Mouse (Mus musculus): ENCODE results near the gene Usp33.

Gene Usp33

DNA sequence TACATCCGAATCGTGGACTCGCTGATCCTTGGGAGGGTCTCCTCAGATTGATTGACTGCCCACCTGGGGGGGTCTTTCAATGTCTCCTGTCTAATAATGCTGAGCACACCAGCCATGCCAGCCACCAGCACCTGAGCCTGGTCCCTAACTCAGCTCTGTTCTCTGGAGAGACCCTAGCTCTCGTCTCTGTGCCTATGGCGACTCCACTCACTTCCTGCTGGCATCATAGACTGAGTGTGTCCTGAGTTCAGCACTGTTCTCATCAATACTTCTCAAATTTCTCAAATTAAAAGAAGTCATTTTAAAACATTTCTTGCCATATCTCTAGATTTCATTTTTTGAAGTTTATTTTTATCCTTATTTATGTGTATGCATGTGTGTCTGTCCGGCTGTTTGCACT, 14.2 kb upstream of the Usp33 start:
- ChIA-PET POLR2A (interaction anchor here in 3 of 4 experiments (0.5 to 7.1 kb wide), 38 partner anchors 10 to 371 kb away, joined by 3 to 189 read pairs (median 6); partner anchors contain the start of genes Usp33 (in 3 of the 3), Zzz3 (in 3 of the 3) and Miga1 (in 1 of the 3)), CTCF (interaction anchor here (0.5 to 2.6 kb wide), 7 partner anchors 10 to 143 kb away, joined by 3 to 21 read pairs (median 4); no protein-coding TSS in a partner anchor)

DNA sequence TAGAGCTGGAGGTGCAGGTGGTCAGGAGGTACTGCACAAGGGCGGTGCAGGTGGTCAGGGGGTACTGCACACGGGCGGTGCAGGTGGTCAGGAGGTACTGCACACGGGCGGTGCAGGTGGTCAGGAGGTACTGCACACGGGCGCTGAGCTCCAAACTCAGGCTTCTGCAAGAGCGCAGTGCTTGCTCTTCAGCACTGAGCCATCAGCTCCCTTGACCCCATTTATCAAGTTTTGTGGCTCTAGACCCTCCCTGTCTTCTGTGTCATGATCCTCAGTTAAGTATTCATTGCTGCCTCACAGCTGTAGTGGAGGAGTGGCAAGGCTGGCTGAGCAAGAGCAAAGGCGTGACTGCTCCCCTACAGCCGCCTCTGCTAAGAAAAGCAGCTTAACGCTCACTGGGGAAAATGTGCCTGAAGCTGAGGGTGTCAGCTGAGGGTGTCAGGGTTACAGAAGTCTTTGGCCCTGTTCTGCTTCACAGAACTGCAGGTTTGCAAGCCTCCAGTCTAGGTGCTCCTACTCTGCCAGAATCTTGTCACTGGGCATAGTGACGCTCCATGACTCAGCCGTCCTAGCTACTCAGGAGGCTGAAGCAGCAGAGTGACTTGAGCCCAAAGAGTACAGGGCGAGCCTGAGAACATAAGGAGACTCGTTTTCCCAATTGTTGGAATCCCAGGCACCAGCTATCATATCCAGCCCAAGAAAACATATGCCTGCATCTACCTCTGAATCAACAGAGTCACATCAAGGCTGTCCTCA, 13.6 kb upstream of the Usp33 start:
- ChIA-PET POLR2A (interaction anchor here in 3 of 4 experiments (0.6 to 7.1 kb wide), 52 partner anchors 9 to 370 kb away, joined by 3 to 189 read pairs (median 5); partner anchors contain the start of genes Usp33 (in 3 of the 3), Zzz3 (in 3 of the 3) and Miga1 (in 1 of the 3)), CTCF (interaction anchor here (0.5 to 2.6 kb wide), 12 partner anchors 9 to 142 kb away, joined by 3 to 21 read pairs (median 4); no protein-coding TSS in a partner anchor)

DNA sequence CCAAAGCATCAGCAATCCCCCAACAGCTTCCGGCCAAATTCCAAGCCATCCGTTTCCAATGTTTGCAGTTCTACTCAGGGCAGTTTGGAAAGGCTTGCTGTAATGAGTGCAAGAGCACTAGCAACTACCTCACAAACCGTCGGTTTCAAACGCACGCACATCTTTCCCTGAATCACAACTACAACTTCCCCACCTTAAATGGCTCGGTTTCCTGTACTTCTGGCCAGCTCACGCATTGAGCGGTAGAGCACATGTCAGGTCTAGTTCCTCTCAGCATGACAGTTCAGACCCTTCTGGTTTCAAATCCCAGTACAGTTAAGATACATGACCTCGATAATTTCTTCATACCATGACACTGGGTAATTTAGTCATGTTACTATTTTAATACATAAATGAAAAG, 12.6 kb upstream of the Usp33 start:
- CTCF ChIA-PET: interaction anchor here in 2 of 4 experiments (1.0 to 2.6 kb wide), 7 partner anchors 8 to 141 kb away, joined by 3 to 21 read pairs (median 4); no protein-coding TSS in a partner anchor

DNA sequence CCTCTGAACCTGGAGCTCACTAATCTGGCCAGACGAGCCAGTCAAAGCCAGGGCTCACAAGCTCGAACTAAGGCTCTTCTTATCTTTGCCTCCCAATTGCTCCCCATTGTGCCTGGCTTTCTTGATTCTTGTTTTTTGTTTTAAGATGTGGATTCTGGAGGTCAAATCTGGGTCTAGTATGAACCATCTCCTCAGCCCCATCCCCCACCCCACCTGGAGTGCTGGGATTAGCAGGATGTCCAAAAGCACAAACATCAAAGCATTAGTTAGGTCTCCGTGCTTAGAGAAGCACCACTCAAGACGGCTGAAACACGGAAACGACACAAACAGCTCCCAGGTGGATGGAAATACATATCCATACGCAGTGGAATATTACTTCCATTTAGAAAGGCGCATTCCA, 10.2 kb upstream of the Usp33 start:
- ChIA-PET CTCF (interaction anchor here in 1 of 4 experiments (1.1 to 1.3 kb wide), 3 partner anchors 15 to 59 kb away, joined by 3 to 5 read pairs (median 4); partner anchors contain the start of gene Zzz3), POLR2A (interaction anchor here in 3 of 4 experiments (0.5 to 7.1 kb wide), 44 partner anchors 9 to 1576 kb away, joined by 3 to 189 read pairs (median 4); partner anchors contain the start of genes Usp33 (in 3 of the 3), Zzz3 (in 3 of the 3), Nexn (in 2 of the 3) and Gipc2 (in 1 of the 3))

More for the DNA sequence above, 12.6 kb upstream of the Usp33 start:
- POLR2A ChIA-PET: interaction anchor here in 3 of 4 experiments (0.6 to 7.1 kb wide), 35 partner anchors 8 to 253 kb away, joined by 3 to 189 read pairs (median 8); partner anchors contain the start of genes Usp33 (in 3 of the 3), Zzz3 (in 3 of the 3) and Miga1 (in 1 of the 3)

GRCm38 (mm10) chr3:152339862-152340557, 6.3 kb upstream of the Usp33 start, which contains the start of gene Miga1:
Miga1 (minus strand) TSS chr3:152340407.
- CTCF ChIA-PET: interaction anchor here in 1 of 4 experiments (0.6 kb wide), 1 partner anchor 240 kb away, joined by 3 read pairs; no protein-coding TSS in a partner anchor
- POLR2A ChIA-PET: interaction anchor here in 3 of 4 experiments (0.5 to 5.8 kb wide), 24 partner anchors 7 to 1385 kb away, joined by 3 to 35 read pairs (median 4); partner anchors contain the start of genes Zzz3 (in 3 of the 3), Nexn (in 2 of the 3), Ak5 (in 1 of the 3) and St6galnac3 (in 1 of the 3)

DNA sequence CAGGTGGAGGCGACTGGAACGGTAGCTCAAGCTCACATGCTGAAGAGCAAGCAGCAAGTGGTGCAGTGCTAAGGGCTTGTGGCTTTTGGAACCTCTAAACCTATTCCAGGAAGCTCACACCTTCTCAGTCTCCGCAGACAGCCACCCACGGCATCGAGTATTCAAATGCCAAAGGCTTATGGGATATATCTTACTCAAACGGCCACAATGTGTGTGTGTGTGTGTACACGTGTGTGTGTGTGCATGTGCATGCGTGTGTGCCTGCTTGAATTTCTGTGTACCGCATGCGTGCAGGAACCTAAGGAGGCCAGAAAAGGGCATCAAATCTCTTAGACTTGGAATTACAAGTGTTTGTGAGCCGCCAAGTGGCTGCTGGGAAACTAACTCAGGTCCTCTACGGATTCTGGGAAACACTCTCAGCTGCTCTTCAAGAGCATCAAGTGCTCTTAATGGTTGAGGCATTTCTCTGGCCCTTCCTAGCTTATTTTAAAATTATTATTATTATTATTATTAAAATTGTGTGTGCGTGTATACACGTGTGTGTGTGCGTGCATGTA, 3.2 kb upstream of the Usp33 start:
- CTCF ChIA-PET: interaction anchor here in 1 of 4 experiments (1.1 kb wide), 1 partner anchor 10 kb away, joined by 3 read pairs; no protein-coding TSS in a partner anchor
- POLR2A ChIA-PET: interaction anchor here in 3 of 4 experiments (0.5 to 5.8 kb wide), 14 partner anchors 9 to 232 kb away, joined by 3 to 35 read pairs (median 4); partner anchors contain the start of gene Zzz3 (in 1 of the 3)

DNA sequence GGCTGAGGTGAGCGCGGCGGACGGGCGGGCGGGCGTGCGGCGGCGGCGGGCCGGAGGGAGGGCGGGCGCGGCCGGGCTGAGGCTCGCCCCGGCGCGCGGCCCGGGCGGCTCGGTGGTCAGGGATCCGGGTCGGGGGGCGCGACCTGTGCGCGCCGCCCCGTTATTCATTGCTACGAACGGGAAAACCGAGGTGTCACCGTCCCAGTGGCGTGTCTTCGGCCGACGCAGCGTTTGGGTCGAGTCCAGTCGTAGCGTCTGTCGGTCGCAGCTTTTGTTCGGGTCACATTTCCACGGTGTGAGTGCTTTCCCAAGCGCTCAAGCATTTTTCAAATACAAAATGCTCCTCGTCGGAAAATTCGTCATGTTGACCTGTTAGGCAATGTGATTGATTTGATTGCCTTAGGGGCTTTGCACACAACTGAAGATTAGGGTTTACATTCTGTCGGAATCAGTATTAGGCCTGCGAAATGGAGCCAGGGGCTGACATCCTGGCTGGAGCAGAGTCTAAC, 409 bp downstream of the Usp33 start:
- POLR2A ChIA-PET: interaction anchor here in 3 of 4 experiments (0.6 to 3.8 kb wide), 22 partner anchors 9 to 102 kb away, joined by 3 to 28 read pairs (median 4); partner anchors contain the start of gene Zzz3 (in 2 of the 3)
- CTCF ChIA-PET: interaction anchor here in 1 of 4 experiments (1.0 kb wide), 2 partner anchors 9 to 128 kb away, joined by 5 to 6 read pairs; no protein-coding TSS in a partner anchor

GRCm38 (mm10) chr3:152347227-152347626, 949 bp downstream of the Usp33 start:
- ChIA-PET POLR2A (interaction anchor here in 2 of 4 experiments (1.5 to 1.7 kb wide), 3 partner anchors 11 to 48 kb away, joined by 19 to 22 read pairs (median 20); partner anchors contain the start of gene Zzz3 (in 1 of the 2)), CTCF (no interaction called here)

- CTCF ChIA-PET: no interaction called here
- POLR2A ChIA-PET: interaction anchor here (0.5 to 1.4 kb wide), 10 partner anchors 8 to 1564 kb away, joined by 3 to 8 read pairs (median 3); partner anchors contain the start of gene Miga1 (in 1 of the 4)
These were observed 1.9 kb downstream of the Usp33 start for GRCm38 (mm10) chr3:152348011-152348830.

DNA sequence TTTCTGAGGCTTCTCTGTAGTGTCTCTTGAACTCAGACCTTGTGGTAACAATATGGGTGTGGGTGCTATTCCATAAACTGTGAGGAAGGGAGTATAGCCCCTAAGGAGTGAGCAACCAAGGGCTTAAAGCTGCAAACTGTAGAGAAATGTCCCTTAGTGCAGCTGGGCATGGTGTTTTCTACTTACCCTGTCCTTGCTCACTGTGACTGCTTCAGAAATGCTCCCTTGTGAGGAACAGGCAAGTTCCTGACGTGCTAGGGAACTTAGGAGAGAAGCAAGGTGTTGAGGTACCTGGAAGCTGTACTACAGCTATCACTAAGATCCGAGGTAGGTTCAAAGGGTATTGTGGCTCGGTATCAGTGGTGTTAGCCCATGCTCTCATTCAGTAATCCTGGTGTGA, 4.2 kb downstream of the Usp33 start:
- ChIA-PET POLR2A (interaction anchor here in 2 of 4 experiments (0.7 to 2.2 kb wide), 7 partner anchors 10 to 113 kb away, joined by 3 to 8 read pairs (median 4); no protein-coding TSS in a partner anchor), CTCF (no interaction called here)

DNA sequence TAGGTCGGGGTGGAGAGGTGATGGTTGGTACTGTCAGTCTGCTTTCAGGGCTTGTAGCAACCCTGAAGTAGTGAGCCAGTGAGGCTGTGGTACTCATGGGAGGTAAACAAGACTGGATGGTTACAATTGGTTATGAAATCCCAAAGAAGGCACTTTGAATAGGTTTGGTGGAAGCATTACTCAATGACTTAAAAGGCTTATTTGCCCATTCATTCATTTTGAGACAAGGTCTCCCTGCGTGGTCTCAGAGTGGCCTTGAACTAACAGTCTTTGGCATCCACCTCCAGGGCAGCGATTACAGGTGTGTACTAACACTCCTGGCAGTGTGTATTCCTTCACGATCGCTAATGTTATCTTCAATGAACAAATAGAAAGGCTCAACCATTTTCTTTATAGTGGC, 4.7 kb downstream of the Usp33 start:
- CTCF ChIA-PET: no interaction called here
- POLR2A ChIA-PET: interaction anchor here in 2 of 4 experiments (1.1 to 3.4 kb wide), 6 partner anchors 11 to 29 kb away, joined by 3 to 11 read pairs (median 6); no protein-coding TSS in a partner anchor

DNA sequence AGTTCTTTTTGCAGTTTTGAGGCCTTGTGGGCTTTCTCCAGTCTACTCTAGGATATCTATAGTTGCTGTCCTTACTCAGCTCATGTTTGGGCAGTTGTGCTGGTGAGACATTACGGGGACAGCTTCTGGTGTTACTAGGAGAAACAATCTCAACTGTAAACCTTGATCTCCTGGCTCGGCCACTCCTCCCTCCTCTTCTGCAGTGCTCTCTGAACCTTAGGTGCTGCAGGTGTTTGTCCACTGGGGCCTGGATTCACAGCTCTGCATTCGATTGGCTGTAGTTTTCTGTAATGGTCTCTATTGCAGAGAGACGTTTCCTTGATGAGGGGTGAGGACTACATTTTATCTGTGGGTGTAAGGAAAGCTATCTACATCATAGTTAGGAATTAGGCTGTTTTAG, 6.0 kb downstream of the Usp33 start:
- ChIA-PET CTCF (interaction anchor here in 1 of 4 experiments (1.1 kb wide), 1 partner anchor 19 kb away, joined by 4 read pairs; no protein-coding TSS in a partner anchor), POLR2A (interaction anchor here in 2 of 4 experiments (1.0 to 3.4 kb wide), 12 partner anchors 8 to 50 kb away, joined by 3 to 11 read pairs (median 6); partner anchors contain the start of gene Zzz3 (in 1 of the 2))

- POLR2A ChIA-PET: interaction anchor here in 2 of 4 experiments (0.6 to 4.7 kb wide), 16 partner anchors 8 to 143 kb away, joined by 3 to 15 read pairs (median 4); partner anchors contain the start of genes Miga1 (in 1 of the 2) and Zzz3 (in 1 of the 2)
These were observed 7.3 kb downstream of the Usp33 start for GRCm38 (mm10) chr3:152353434-152354177.

GRCm38 (mm10) chr3:152355361-152355760, 9.1 kb downstream of the Usp33 start:
- CTCF ChIA-PET: interaction anchor here in 1 of 4 experiments (0.6 kb wide), 1 partner anchor 11 kb away, joined by 4 read pairs; no protein-coding TSS in a partner anchor

More at GRCm38 (mm10) chr3:152353434-152354177, 7.3 kb downstream of the Usp33 start:
- CTCF ChIA-PET: interaction anchor here in 1 of 4 experiments (0.7 kb wide), 1 partner anchor 121 kb away, joined by 3 read pairs; no protein-coding TSS in a partner anchor

GRCm38 (mm10) chr3:152356751-152357150, 10.5 kb downstream of the Usp33 start:
- POLR2A ChIA-PET: interaction anchor here in 3 of 4 experiments (0.6 to 4.7 kb wide), 14 partner anchors 11 to 147 kb away, joined by 3 to 15 read pairs (median 3); partner anchors contain the start of genes Miga1 (in 1 of the 3) and Usp33 (in 1 of the 3)

More at GRCm38 (mm10) chr3:152355361-152355760, 9.1 kb downstream of the Usp33 start:
- POLR2A ChIA-PET: interaction anchor here in 2 of 4 experiments (0.7 to 4.7 kb wide), 6 partner anchors 9 to 1558 kb away, joined by 3 to 15 read pairs (median 3); partner anchors contain the start of genes Miga1 (in 1 of the 2), Rabggtb (in 1 of the 2) and Usp33 (in 1 of the 2)

More at GRCm38 (mm10) chr3:152356751-152357150, 10.5 kb downstream of the Usp33 start:
- CTCF ChIA-PET: no interaction called here
